Mouse (Mus musculus): ENCODE measurements around the gene Hmga1. TPM values are rescaled to one million over a fixed set of nuclear protein-coding genes. Genes with fewer than 3 reads are reported as not detected.

Hmga1 gene
- total RNA-seq, 2 experiments from 2014 or later, result 35.2 to 42.0 TPM

DNA sequence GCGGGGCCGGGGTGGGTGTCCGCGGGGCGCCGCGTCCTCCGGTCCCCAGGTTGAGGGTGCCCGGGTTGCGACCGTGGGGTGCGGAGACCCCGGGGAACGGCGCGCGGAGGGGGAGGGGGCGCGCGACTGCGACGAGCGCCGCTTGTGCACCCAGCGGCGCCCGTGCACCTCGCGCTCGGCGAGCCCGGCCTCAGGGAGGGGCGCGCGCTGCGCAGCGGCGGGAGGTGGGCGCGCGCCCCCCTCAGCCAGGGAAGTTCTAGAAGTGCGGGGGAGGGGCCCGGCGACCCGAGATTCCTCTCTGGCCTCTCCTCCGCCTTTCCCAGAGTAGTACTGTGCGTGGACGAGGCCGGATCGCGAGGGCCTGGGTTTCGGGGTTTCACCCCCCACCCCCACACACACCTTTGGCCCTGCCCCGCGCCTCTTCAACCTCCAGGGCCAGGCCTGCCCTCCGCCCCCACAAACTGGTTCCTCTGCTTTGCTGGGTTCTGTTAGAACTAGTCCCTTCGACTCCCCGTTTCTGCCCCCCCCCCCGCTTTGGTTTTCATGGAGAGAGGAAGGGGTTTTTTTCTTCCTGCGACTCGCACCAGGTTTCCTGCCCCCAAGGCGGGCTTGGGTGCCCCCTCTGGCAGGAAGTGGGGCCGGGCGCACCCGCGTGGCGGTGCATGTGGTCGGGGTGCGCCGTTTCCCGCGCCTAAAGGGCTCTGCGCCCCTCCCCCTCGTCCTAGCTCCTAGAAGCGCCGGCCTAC lies 1.1 kb downstream of the Hmga1 start:
- DNase-seq (ENCODE audit: low spot score), result no peak
- intact Hi-C loops (cut with DNase I), result no loop called here

DNA sequence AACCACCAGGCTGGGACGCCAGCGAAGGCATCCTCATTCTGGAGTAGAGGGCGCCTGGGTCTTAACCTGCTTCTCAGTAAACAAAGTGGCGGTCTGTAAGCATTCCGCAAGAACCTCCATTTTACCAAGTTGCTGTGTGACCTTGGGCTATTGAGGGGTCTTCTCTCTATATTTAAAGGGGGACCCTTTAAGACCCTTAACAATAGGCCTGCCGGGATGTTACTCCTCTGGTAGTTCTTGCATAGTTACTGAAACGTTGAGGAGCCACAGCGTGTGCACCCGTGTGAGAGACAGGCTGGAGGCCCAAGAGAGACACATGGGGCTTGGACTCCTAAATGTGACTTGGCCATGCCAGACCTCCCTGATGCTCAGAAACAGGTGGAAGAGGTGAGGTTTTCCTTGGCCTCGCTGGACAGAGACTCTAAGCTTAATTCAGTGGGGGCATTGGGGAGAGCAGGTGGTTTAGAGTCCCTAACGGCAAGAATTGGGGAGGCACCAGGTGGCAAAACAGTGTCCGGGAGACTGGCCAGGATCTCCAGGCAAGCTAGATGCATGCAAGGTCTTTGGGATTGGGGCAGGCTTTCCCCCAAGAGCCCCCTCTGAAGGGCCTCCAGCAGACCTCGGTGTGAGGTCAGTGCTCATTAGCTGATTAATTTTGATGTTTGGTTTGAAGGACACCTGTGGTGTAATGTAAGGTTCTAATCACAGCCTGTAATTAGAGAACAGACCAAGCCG lies 1.8 kb downstream of the Hmga1 start:
- DNase-seq (ENCODE audit: low spot score), result no peak
- intact Hi-C loops (cut with DNase I), result no loop called here

DNA sequence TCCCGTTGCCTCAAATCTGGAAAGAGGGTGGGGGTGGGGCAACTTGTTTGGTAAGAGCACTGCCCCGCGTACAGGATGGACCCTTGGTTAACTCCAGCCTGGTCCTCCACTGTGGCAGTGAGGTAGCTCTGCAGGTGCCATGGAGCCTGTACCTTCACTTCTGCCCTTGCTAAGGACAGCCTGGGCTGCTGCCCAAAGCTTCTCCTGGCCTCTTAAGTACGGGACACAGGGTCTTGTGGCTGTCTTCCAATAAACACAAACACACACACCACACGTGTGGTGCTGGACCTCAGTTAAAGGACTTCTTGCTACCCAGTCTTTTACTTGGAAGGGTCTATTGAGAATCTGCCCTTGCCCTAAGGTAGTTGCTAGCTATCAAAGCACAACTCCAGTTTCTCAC lies 2.5 kb downstream of the Hmga1 start:
- intact Hi-C loops (cut with DNase I), result no loop called here
- no peak for DNase-seq (ENCODE audit: low spot score)

DNA sequence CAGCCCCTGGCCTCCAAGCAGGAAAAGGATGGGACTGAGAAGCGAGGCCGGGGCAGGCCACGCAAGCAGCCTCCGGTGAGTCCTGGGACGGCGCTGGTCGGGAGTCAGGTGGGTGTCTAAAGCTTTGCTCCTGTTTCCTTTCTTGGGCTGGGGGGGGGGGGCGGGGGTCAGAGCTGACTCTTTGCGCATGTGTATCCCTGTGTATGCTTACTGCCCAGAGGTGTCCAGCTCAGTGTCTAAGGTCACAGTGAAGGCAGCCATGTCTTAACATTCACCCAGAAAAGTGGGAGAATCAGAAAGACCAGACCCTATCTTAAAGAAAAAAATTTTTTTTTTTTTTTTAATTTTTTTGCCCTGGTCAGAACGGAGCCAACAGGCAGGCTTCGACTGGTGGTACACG lies 3.3 kb downstream of the Hmga1 start:
- DNase-seq (ENCODE audit: low spot score), result no peak
- intact Hi-C loops (cut with DNase I), result no loop called here

DNA sequence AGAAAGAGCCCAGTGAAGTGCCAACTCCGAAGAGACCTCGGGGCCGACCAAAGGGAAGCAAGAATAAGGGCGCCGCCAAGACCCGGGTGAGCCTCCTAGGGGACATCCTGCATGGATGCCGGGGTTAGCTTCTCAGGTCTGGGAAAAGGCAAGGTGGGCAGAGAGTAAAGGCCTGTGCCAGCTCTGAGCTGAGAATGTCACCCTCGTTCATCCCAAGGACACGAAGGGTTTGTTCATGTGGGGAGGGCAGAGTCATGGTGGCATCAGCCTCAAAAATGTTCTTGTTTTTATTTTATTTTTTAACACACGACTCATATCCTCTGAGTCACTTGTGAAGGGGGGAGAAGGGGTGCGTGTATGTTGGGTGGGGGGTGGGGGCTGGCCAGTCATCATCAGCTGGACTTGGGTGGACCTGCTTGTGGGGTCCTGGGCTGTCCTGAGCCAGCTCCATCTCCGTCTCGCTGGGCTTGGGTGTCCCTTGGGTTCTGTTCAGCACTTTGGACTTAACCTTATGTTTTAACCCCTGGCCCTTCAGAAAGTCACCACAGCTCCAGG lies 4.7 kb downstream of the Hmga1 start:
- no peak for DNase-seq (ENCODE audit: low spot score)
- intact Hi-C loops (cut with DNase I), result loop anchor here (10.0 kb wide), 1 partner anchor 204 kb away; no protein-coding TSS in a partner anchor

DNA sequence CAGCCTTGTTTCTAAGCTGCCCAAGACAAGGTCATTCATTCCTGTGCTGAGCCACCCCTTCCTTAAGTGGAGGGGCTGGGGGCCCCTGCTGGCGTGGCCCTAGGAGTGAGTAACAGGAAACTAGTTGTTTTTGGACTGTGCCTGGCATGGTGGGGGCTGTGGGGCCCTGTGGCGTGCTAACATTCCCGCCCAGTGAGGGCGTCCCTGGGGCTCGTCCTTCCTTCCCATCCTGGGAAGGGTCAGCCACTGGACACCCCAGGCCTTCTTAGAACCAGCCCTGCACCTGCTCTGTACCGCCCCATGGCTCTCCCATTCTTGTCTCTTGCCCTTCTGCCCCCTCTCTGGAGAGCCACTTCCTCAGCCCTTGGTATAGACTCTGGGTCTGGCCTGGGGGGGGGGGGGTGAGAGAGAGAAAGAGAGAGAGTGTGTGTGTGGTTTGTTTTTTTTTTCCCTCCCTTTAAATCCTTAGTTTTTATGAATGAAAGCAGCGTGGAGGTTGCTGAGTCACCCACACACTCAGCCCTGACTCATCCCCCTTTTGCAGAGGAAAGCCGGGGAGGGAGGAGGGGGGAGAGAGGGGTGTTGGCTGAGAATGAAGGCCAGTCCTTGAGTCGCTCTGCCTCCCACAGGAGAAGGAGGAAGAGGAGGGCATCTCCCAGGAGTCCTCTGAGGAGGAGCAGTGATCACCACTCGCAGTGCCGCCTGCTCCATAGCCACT lies 5.7 kb downstream of the Hmga1 start:
- intact Hi-C loops (cut with DNase I), result loop anchor here (10.0 kb wide), 1 partner anchor 203 kb away; no protein-coding TSS in a partner anchor
- no peak for DNase-seq (ENCODE audit: low spot score)

DNA sequence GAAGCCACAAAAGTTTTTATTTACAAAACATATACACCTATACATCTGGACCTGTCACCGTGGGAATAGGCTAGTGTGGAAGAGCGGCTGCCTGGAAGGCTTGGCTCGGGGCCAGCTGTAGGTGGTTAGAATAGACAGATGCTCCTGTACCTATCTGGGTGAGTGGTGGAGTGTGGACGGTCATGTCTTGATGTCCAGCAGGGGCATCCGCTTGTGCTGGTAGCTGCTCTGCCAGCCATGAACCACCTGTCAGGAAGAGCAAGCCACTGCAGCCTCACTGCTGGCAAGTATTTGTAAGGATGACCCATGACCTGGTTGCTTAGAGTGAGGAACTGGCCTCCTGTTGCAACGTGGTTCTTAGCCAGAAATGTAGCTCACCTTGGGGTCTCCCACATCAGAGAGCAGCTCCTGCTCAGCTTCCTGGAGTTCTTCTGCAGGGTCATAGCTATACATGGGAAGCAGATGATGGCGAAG lies 7.5 kb downstream of the Hmga1 start:
- intact Hi-C loops (cut with DNase I), result loop anchor here (10.0 kb wide), 1 partner anchor 201 kb away; no protein-coding TSS in a partner anchor
- no peak for DNase-seq (ENCODE audit: low spot score)

DNA sequence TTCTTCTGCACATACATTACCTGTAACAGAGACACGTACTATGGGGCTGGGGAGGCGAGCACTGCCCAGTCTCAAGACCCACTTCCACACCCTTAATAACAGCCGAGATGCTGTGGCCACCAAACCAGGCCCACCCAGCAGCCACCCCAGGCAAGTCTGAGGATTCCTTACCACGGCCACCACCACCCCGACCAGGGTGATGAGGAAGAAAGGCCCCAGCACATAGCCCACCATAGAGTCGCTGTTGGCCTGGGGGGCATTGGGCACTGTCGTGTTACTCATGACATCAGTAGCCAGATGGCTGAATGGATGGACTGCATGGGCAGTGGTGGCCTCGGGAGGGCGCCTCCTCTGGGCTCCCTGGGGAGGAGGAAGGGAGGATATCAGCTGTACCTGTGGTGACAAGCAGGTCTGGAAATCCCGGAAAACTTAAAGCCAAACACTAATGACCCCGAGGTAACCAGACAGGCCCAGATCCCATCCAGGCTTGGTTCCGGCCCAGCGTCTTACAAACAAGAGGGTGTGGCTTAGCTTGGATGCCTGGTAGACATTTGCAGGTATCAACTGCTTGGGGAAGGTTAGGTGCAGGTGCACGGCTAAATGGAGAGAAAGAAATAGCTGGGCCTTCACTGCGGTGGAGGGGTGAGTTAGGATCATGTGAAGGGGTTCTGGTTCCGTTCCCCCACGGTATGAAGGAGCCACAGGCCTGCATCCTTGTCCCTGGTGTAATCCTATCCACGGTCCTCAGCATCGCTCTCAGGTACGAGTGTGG lies 8.3 kb downstream of the Hmga1 start:
- intact Hi-C loops (cut with DNase I), result loop anchor here (1.0 to 10.0 kb wide), 3 partner anchors 30 to 200 kb away; no protein-coding TSS in a partner anchor
- no peak for DNase-seq (ENCODE audit: low spot score)

DNA sequence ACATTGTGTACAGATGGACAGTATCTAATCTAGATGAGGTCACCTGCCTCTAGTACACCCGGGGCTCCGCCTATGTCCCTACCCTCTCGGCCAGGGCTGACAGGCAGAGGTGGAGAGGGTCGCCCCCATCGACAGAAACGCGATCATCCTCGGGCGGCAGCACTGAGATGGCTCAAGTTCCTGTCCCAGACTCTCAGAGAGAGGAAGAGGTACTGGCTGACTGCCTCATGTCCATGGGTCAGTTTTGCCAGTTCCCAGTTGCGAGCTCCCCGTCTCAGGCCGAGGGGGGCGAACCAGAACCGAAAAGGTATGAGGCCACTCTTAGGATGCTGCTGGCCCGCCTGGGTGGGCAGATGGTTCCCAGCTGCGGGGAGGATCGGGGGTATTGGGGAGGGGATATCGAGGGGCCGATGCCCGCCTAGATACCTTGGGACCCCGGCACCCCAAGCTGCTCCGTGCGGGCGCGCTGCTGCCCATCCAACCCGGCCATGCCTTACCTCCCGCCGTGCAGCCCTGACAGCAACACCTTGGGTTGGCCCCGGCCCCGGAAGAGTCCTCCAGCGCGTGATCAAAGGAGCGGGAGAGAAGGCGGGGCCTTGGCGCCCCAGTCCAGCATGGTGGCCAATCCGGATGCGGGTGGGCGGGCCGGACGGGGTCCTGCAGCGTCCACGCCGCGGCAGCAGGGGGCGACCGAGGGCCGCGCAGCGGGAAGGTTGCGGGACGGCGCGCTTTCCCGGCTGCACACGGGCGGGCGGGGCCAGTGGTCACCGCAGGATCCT lies 9.1 kb downstream of the Hmga1 start, which contains the start of gene AI413582:
Gene AI413582 (minus strand): TSS at position 594 of the 779 bp plus-strand sequence.
- intact Hi-C loops (cut with DNase I), result loop anchor here (1.0 to 10.0 kb wide), 3 partner anchors 31 to 199 kb away; no protein-coding TSS in a partner anchor
- DNase-seq (ENCODE audit: low spot score), result peak; percentile 91

DNA sequence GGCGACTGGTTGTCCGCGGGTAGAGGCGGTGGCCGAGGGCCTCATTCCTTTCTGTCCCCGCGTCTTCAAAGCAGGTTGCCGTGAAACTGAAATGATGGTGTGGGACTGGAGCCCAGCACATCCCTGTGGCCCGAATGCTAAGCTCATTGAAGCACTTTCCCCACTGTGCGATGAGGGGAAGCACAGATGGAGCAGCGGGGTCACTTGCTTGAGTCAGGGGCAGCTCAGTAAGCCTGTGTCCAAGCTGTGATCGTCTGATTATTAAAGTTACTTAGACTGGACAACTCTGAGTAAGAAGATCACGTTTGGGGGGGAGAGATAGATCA lies 9.6 kb downstream of the Hmga1 start:
- intact Hi-C loops (cut with DNase I), result loop anchor here (1.0 to 10.0 kb wide), 4 partner anchors 21 to 199 kb away; no protein-coding TSS in a partner anchor
- DNase-seq (ENCODE audit: low spot score), result no peak

DNA sequence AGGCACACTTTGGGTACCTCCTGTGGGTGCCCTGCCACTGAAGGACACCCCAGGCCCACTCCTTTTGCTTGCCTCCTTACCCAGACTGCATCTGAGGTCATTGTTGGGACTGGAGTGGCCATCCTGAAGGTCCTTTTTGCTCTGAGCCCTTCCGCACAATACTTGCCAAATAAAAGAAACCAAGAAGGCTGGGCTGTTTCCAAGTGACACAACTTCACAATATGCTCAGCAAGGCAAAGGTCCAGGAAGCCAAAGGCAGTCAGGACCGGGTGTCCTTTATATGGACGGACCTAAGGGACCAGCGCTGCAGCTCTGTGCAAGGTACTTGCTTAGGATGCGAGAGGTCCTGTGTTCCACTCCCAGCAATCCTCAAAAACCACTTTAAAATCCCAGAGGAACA lies 11.9 kb downstream of the Hmga1 start:
- DNase-seq (ENCODE audit: low spot score), result no peak
- intact Hi-C loops (cut with DNase I), result loop anchor here (10.0 kb wide), 1 partner anchor 197 kb away; no protein-coding TSS in a partner anchor

DNA sequence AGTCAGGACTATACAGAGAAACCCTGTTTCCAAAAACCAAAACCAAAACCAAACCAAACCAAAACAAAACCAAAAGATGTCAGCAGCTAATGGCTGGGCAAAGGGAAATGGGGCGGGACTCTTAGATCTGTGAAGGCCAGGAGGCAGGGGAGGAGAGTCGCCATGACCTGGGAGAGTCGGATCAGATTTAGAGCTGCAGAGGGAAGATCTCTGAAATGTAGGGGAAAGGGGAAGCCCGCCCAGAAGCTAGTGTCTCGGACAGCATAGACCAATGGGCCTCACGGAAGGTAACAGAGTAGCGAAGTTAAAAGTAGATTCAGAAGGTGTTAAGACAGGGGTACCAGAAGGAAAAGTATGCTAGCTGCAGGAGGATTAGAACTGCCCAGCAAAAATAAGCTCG lies 15.0 kb downstream of the Hmga1 start:
- no peak for DNase-seq (ENCODE audit: low spot score)
- intact Hi-C loops (cut with DNase I), result no loop called here

DNA sequence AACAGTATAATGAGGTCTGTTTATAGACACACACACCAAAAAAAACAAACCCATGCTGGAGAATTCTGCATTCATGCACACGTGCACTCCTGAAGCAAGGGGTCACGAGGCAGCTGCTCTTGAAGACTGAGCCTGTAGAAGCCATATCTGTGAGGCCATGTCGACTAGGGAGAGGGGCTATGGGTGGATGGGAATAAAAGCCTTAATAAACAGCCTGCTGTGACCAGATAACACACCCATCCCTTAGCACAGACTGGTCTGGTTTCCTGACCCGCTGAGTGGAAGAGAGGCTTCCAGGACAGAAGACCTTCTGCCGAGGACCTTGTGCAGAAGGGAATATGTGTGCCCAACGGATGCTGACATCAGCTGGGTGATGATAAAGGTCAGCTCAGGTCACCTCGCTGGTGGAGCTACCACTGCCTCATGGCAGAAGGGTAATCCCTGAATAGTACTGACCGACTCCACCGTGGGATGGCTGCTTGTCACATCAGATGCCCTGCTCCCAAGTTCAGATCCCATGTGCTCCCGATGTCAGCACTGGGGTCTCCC lies 17.5 kb downstream of the Hmga1 start:
- intact Hi-C loops (cut with DNase I), result no loop called here
- DNase-seq (ENCODE audit: low spot score), result no peak

DNA sequence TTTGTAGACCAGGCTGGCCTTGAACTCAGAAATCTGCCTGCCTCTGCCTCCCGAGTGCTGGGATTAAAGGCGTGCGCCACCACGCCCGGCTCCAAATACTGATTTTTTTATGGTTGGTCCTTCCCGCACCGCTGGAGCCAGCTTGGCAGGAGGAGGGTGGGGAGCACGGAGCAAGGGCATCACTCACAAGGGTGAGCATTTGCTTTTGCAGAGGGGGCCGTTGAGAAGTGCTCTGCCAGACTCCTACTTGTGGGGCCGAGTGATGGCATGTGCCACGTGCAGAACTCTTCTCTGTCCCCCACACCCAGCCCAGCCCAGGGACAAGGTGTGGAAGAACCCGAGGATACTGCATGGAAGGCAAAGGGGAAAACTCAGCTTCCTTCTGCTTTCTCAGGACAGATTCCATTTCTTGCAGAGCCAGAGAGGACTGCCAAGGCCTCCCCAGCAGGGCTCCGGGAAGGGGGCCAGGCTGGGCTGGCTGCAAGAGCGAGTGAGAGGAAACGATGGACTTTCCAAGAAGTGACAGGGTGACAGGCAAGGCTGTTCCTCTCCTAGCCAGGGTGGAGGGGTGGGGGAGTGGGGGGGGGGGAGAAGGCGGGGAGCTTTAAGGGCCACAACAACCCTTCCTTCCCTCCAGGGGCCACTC lies 18.3 kb downstream of the Hmga1 start:
- DNase-seq (ENCODE audit: low spot score), result peak; percentile 80
- intact Hi-C loops (cut with DNase I), result no loop called here

DNA sequence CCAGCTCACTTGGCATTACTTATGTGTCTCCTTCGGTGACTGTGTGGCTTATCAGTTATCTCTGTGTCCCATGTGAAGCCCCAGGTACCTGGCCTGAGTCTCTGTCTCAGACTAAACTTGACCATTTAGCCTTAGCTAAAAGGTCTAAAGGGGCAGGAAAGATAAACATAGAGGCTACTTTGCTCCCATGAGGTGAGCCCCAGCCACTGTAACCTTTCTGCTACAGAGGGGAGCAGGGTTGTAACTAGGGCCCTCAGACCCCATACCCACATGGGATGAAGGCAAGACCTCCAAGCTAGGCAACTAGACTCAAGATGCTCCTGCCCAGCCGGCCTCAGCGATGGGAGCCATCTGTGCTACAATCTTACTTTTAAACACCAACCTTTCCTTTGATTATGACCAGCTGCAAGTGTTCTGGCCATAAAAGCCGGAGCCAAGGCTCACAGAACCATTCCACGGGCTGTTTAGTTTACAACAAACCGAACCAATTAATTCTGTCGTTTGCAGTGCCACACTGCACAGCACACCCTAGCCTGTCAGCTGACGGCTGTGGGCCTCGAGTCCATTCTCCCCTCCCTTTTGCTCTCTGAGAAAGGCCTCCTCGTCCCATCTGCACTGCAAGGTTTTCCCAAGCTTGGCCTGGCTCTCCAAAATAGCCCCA lies 18.9 kb downstream of the Hmga1 start:
- DNase-seq (ENCODE audit: low spot score), result no peak
- intact Hi-C loops (cut with DNase I), result no loop called here

DNA sequence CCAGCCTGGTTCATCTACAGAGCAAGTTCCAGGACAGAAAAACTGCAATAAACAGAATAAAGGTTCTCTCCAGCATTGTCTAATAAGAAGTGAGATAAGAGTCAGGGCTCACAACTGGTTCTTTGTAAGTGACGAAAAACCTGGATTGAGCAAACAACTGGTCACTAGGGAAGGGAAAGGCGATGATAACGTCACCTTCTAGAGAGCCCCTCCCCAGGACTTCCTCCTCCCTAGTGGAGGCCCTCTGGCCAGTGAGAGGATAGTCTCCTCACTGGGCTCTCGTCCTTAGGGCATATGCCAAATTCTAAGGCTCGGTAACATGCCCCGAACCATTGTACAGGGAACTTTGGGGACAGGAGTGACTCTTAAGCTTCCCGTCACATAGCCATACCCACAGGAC lies 19.8 kb downstream of the Hmga1 start:
- intact Hi-C loops (cut with DNase I), result no loop called here
- no peak for DNase-seq (ENCODE audit: low spot score)

DNA sequence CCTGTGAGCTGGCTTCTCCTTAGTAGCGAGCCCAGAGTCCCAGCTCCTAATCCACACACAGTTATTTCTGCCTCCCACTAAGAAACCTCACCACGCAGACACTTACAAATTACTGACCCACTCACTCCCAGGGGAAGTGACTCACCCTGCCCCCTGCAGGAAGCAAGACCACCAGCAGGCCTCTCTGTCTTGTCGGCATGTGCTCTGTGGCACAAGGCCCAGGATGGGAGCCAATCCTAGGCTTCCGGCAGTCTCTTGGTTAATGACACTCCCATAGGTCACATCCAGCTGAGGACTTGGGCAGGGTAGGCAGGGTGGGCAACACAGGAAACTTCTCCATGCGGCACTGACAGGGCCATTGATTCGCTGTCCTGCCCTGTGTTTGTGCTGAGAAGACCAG lies 21.2 kb downstream of the Hmga1 start:
- intact Hi-C loops (cut with DNase I), result no loop called here
- no peak for DNase-seq (ENCODE audit: low spot score)

All from heart, postnatal 25 days (tissue).